Mouse (Mus musculus): ENCODE results near the gene Cntd1. TPM values are rescaled to one million over a fixed set of nuclear protein-coding genes. Genes with fewer than 3 reads are reported as not detected.

Gene Cntd1
- 0.36 TPM for polyA plus RNA-seq (2017; shearing (Covaris generic))

DNA sequence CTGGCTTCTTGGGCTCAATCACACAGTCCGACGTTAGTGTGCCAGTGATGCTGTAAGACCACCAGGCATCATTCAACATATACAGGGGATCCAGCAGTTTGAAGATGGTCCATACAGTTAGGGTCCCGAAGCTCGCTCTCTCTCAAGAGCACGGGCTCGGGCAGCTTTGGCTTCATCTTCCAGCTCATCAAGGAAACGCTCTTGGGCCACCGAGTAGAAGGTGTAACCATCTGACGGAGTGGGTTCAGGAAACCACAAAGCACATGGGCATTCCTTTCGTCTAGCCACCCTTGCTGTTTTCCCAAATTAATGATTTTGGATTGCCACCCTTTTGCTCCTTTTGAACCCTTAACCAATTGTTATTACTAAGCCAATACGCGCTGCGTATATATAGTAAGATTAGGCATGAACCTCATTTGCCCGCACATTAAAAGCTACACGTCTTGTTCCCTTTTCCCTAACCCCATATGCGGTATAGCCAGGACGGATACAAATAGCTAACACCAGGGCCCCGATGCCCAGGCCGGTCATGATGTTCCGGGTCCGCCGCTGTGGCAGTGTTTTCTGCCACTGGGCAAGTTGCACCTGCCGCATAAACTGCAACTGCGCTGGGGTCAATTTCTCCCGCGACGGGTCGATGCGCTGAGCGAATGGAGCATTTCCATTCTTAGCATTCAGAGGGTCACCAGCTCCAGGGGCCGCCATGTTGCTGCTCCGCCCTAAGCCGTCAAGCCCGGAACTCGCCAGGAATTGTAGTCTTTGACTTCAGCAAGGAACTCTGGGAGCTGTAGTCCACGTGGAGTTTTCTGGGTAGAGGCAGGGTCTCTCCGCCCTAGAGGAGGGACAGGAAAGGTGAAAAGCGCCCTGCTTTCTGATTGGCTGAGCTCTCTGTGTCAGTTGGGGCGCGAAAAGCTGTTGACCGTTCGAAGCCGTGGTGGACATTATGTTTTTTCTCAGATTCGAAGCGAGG is at the start of gene Cntd1, which contains the start of gene Coa3:
TSS of gene Cntd1 (plus strand) at position 790 of the 970 bp plus-strand sequence.
TSS of gene Coa3 (minus strand) at position 892 of the 970 bp plus-strand sequence.

DNA sequence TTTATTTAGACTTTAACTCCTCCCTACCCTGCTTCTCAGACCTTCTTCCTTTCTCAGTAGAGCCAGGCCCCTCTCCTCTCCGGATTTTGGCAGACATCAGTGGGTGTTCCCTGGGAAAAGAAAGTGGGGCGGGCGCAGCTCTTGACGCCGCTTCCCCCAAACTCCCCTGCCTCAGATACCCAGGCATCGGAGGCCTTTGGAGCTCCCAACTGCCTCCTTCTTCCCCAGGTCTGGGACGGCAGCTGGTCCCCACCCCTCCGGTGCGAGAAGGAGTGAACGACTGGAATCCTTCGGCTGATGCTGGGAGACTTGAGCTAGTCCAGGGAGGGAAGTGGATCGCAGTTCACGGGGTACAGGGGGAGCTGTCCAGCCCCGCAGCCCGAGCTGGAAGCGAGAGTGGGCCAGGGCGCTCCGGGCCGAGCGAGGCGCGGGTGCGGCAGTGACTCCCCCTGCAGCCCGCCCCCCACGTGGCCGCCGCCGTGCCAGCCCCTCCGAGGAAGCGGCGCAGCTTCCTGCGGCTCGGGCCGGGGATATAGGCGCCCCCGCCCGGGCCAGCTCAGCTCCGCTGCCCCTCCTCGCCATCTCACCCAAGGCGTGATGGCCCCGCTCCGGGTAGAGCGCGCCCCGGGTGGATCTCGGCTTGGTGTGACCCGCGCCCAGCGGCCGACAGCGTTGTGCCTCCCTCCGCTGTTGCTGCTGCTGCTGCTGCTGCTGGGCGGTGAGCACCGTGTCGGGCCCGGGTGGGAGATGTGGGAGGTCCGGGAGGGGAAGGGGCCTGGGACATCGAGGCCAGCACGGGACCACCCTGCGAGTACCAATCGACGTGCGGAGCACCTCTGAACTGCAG is 32.7 kb upstream of the Cntd1 start, which contains the start of gene Ramp2:
TSS of gene Ramp2 (plus strand) at position 174 of the 847 bp plus-strand sequence.

DNA sequence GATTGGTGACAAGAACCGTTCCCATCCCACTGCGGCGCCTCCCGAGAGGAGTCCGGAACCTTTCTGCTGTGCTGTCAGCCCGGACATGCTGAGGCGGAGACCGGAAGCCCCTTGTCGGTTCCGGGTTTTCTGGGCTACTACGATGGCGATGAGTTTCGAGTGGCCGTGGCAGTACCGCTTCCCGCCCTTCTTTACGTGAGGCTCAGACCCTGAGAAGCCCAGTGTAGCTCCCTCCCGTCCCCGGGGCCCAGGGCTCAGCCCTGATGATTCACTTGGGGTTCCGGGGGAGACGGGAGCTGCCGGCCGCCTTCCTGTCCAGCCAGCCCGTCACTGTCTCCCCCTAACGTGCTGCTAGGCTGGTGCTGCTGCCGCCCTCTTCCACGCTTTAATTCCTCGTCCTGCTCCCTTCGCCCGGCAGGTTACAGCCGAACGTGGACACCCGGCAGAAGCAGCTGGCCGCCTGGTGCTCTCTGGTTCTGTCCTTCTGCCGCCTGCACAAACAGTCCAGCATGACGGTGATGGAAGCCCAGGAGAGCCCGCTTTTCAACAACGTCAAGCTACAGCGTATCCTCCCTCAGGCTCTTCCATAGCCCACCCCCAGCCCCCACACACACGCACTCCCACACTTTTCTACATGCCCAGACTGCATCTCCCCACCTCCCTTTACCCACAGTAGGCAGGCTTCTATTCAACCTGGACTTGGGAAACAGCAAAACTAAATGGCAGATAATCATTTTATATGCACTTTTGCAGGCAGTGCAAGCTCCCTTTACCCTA is 25.0 kb upstream of the Cntd1 start, which contains the start of gene Vps25:
TSS of gene Vps25 (plus strand) at position 95 of the 777 bp plus-strand sequence.

DNA sequence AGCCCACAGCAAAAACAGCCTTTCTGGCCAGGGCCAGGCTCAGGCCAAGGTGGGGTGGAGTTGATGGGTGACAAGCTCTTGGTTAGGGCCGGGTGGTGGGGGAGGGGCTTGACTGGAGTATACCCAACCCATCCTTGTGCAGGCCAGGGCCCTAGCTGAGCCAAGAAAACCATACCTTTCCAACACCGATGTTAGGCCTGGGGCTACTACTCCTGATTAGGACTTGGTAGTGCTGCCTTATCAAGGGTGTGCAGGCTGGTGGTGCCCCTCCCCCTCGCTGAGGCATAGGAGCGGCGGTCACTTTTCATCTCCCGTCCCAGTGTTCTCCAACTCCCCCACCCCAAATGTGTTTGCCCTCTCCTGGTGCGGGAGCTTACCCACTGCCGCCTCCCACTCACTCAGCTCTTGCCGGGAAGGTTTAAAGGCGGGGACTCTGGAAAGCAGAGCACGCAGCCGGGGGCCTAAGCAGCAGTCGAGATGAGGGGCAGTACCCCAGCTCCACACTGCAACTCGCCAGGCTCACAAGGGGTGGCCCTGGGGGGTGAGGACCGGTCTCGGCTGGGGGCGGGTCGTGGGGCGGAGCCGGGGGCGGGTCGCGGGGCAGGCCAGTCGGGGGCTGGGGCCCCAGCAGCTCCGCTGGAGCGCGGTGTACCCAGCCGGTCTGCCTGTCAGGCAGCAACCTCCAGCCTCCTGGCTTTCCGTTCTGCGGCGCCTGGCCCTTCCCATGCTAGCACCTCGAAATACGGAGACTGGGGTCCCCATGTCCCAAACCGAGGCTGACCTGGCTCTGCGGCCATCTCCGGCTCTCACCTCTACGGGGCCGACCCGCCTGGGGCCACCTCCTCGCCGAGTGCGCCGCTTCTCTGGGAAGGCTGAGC is 18.6 kb upstream of the Cntd1 start, which contains the start of gene Wnk4:
TSS of gene Wnk4 (plus strand) at position 620 of the 878 bp plus-strand sequence.

DNA sequence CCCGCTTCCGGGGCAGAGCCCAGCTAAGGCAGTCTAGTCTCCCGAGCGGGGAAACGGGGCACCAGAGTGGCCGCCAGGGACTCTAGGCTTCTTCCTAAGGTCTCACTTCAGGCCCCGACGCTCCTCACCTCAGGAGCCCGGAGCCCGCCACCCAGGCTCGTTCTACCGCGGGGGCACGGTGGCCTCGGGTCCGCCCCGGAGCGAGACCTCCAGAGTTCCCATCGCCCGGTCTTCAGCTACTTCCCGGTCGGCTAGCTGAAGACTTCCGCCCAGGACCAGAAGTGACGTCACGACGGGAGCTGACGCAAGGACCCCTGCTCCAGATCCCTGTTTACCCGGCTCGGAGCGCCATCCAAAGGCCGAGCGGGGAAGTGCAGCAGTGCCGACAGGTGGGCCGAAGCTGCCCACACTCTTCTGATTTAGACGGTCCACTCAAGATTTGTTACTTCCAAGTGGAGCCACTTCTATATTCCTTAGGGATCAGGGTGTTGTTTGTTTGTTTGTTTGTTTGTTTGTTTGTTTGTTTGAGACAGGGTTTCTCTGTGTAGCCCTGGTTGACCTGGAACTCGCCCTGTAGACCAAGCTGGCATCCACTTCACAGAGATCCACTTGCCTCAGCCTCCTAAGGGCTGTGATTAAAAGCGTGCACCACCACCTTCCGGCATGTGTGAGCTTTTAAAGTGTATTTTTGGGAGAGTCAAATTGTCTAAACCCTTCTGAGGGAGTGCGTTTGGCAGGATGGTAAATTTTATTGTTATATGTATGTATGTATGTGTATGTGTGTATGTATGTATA is 23.4 kb downstream of the Cntd1 start, which contains the start of gene Becn1:
TSS of gene Becn1 (minus strand) at position 283 of the 795 bp plus-strand sequence.

DNA sequence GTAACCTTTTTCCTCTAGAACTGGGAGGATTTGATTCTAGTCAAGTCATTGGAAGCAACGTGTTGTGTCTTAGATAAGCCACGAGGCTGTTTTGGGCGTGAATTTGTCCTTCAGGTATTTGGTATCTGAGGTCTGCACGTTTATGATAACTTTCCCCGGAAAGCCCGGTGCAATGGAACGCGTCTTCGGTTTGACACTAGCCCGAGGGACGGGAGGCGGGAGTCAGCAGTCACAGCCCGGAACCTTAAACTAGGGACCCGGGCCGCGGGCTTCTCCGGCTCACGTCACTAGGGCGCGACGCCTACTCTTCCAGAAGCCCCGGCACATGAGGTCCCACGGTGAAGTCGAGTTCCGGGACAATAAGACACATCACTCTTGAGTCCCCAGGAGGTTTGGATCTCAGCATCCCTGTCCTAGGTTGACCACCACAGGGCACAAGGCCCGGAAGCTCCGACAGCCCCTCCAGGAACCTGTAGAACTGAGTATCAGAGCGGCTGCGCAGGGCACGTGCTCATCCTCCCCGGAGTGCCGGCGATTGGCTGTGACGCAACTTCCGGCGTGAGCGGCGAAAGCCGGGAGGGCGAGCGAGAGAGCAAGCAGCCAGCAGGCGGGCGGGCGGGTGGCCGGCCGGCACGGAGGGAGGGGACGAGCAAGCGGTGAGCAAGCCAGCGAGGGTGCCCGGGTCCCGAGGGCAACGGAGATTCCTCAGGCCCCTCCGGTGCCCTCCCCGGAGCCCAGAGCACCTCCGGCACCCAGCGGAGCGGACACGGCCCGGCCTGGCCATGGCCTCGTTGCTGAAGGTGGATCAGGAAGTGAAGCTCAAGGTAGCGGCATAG is 37.1 kb downstream of the Cntd1 start, which contains the start of gene Psme3:
TSS of gene Psme3 (plus strand) at position 549 of the 836 bp plus-strand sequence.

DNA sequence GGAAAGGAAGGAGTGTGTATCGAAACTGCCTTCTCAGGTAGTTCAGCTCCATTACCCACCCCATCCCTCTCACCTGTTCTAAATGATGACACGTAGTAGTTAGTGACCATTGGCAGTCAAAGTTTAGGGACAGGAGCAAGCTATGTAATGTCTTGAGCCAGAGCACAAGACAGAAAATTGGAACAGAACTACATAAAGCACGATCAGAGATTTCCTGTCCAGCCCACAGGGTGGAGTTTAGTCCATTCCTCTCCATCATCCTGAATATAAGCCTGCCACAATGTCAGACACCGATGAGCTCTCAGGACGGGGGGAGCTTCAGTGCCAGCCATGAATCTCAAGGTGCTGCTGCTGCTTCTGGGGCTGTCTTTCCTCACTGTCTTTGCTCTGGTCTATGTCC is 46.0 kb downstream of the Cntd1 start, which contains the start of gene Aoc2:
TSS of gene Aoc2 (plus strand) at position 301 of the 400 bp plus-strand sequence.

DNA sequence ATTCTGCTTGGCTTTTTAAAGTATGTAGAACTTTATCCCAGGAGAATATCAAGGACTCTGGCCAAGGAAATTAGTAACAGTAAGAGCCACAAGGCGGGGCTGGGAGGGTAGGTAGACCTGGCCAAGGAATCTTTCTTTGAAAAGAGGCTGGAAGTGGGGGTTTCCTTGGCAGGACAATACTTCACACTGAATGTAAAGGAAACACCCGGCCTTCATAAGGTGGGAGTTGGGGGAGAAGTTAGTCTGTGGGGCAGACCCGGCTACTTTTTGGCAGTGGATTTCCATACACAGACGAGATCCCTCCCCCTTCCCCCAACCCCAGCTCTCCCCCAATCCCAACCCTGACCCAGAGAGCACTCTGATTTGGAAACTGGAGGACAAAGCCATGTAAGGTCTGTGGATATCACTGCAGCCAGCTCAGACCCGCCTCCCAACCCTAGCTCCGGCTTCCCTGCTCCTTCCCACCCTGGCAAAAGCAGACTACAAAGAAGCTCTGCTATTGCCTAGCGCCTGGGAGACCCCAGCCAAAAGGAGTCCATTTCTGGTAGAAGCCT is 51.6 kb downstream of the Cntd1 start, which contains the start of gene Aoc3:
TSS of gene Aoc3 (plus strand) at position 235 of the 554 bp plus-strand sequence.

Other genes starting within 250 kb of the Cntd1 start
- gene Naglu, start 209.0 kb upstream of the Cntd1 start, polyA plus RNA-seq (2017; shearing (Covaris generic)), result 11.6 TPM
- 0.44 TPM for gene Hsd17b1, start 200.6 kb upstream of the Cntd1 start, polyA plus RNA-seq (2017; shearing (Covaris generic))
- gene Coasy, start 196.4 kb upstream of the Cntd1 start, polyA plus RNA-seq (2017; shearing (Covaris generic)), result 10.0 TPM
- 49.7 TPM for gene Mlx, start 191.7 kb upstream of the Cntd1 start, polyA plus RNA-seq (2017; shearing (Covaris generic))
- gene Psmc3ip, start 183.6 kb upstream of the Cntd1 start, polyA plus RNA-seq (2017; shearing (Covaris generic)), result 4.0 TPM
- 95.9 TPM for gene Retreg3, start 159.1 kb upstream of the Cntd1 start, polyA plus RNA-seq (2017; shearing (Covaris generic))
- gene Tubg1, start 159.1 kb upstream of the Cntd1 start, polyA plus RNA-seq (2017; shearing (Covaris generic)), result 14.9 TPM
- gene Tubg2, start 123.1 kb upstream of the Cntd1 start, polyA plus RNA-seq (2017; shearing (Covaris generic)), result 0.37 TPM
- gene Cntnap1, start 108.5 kb upstream of the Cntd1 start, polyA plus RNA-seq (2017; shearing (Covaris generic)), result not detected
- not detected for gene Plekhh3, start 107.7 kb upstream of the Cntd1 start, polyA plus RNA-seq (2017; shearing (Covaris generic))
- gene Ccr10, start 103.6 kb upstream of the Cntd1 start, polyA plus RNA-seq (2017; shearing (Covaris generic)), result not detected
- 83.6 TPM for gene Ezh1, start 52.5 kb upstream of the Cntd1 start, polyA plus RNA-seq (2017; shearing (Covaris generic))
- not detected for gene Ramp2, start 33.0 kb upstream of the Cntd1 start, polyA plus RNA-seq (2017; shearing (Covaris generic))
- 83.2 TPM for gene Vps25, start 25.3 kb upstream of the Cntd1 start, polyA plus RNA-seq (2017; shearing (Covaris generic))
- gene Wnk4, start 18.4 kb upstream of the Cntd1 start, polyA plus RNA-seq (2017; shearing (Covaris generic)), result 5.3 TPM
- 51.8 TPM for gene Coa3, start 102 bp downstream of the Cntd1 start, polyA plus RNA-seq (2017; shearing (Covaris generic))
- gene Becn1, start 23.3 kb downstream of the Cntd1 start, polyA plus RNA-seq (2017; shearing (Covaris generic)), result 208 TPM
- 178 TPM for gene Psme3, start 37.2 kb downstream of the Cntd1 start, polyA plus RNA-seq (2017; shearing (Covaris generic))
- 4.7 TPM for gene Aoc2, start 46.1 kb downstream of the Cntd1 start, polyA plus RNA-seq (2017; shearing (Covaris generic))
- gene Aoc3, start 51.6 kb downstream of the Cntd1 start, polyA plus RNA-seq (2017; shearing (Covaris generic)), result not detected
- gene G6pc, start 88.5 kb downstream of the Cntd1 start, polyA plus RNA-seq (2017; shearing (Covaris generic)), result not detected
- gene Aarsd1, start 138.6 kb downstream of the Cntd1 start, polyA plus RNA-seq (2017; shearing (Covaris generic)), result 27.6 TPM
- gene Gm27029, start 145.8 kb downstream of the Cntd1 start, polyA plus RNA-seq (2017; shearing (Covaris generic)), result not detected
- 29.5 TPM for gene Rundc1, start 146.1 kb downstream of the Cntd1 start, polyA plus RNA-seq (2017; shearing (Covaris generic))
- 3.8 TPM for gene Ptges3l, start 146.3 kb downstream of the Cntd1 start, polyA plus RNA-seq (2017; shearing (Covaris generic))
- gene Rpl27, start 163.3 kb downstream of the Cntd1 start, polyA plus RNA-seq (2017; shearing (Covaris generic)), result 269 TPM
- 128 TPM for gene Ifi35, start 169.4 kb downstream of the Cntd1 start, polyA plus RNA-seq (2017; shearing (Covaris generic))
- 0.25 TPM for gene Rnd2, start 186.0 kb downstream of the Cntd1 start, polyA plus RNA-seq (2017; shearing (Covaris generic))
- 0.36 TPM for gene Vat1, start 187.2 kb downstream of the Cntd1 start, polyA plus RNA-seq (2017; shearing (Covaris generic))

Measured in naive thymus-derived CD4-positive, alpha-beta T cell, adult 5 months (primary cell).